Mouse (Mus musculus) c-Kit-positive CD71-negative TER-119-negative erythroid progenitor cells, embryonic 14.5 days (primary cell): ENCODE measurements around the gene Sdhd.
"Not testable (repeated sequence)": the region's sequence is repeated elsewhere in the genome, so short reads cannot be mapped to it uniquely, and the experiment has no call there.

Experiments
- DNase-seq: peaks from one replicate; pipeline ENCODE4 v3.0.0-alpha.2; 2013; ENCODE audit warnings: low read depth

Sdhd gene

GRCm38 (mm10) chr9:50603189-50603997, at the start of gene Sdhd, which contains the start of gene Timm8b:
Gene Sdhd, minus strand, starts transcription at chr9:50603812.
Gene Timm8b, plus strand, starts transcription at chr9:50603910.
- peak; percentile 91 for DNase-seq

DNA sequence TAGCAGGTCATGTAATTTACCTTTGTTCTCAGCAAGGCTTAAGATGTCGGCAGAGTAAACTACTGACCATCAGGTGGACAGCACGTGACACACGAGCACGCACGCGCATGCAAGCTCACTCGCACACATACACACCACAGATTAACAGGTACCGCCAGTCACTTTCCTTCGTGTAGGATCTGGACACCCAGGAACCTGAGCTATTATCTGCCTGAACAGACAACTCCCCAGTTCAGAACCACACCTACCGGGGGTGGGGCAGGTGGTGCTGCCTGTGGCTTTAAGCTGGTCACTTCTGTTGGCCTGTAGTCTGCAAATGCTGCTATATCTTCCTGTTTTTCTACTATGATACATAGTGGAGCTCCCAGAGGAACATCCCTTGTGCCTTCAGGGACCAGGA, 46.9 kb upstream of the Sdhd start:
- DNase-seq, result no peak

DNA sequence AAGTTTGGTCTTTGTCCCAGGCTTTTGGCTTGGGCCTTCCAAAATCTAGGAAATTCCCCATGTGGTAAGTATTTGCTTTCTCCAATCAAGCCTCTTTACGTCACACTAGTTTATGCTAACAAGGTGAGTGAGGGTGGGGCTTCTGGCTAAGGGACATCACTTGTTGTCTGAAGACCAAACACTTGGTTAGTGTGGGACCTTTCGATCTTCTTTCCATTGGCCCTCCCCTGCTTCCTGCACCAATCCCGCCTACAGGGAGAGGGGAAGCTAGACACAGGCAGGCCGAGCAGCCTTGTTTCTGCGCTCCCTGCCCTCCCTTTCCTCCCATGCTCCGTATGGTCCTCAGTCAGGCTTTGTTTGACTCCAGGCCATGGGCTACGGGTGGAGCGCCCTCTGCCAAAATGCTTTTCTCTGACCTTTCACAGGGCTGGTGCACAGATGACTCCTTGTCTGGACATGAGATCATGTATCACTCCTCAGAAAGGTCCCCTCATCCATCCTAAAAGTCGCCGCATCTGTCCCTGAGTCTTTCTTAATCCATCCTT, 43.3 kb upstream of the Sdhd start:
- DNase-seq, result no peak

DNA sequence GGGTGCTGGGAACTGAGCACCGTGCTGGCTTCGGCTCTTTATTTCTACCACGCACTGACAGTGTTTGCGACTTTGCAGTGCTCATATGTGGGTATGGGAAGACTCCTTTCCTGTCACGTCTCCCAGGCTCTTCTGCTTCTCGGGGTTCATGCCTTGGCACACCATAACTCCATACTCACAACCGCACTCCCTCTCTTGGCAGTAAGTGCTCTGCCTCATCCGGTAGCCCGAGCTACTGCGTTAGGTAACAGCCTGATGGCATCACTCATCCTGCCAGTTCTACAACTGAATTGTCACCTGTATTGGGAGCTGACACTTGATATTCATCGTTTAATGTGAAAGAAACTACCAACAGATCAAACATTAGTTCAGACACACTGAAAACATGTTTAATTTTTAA, 30.7 kb upstream of the Sdhd start:
- DNase-seq, result no peak

- no peak for DNase-seq
Observed at GRCm38 (mm10) chr9:50633059-50633458, 29.4 kb upstream of the Sdhd start.

GRCm38 (mm10) chr9:50632016-50632688, 28.5 kb upstream of the Sdhd start:
- no peak for DNase-seq

DNA sequence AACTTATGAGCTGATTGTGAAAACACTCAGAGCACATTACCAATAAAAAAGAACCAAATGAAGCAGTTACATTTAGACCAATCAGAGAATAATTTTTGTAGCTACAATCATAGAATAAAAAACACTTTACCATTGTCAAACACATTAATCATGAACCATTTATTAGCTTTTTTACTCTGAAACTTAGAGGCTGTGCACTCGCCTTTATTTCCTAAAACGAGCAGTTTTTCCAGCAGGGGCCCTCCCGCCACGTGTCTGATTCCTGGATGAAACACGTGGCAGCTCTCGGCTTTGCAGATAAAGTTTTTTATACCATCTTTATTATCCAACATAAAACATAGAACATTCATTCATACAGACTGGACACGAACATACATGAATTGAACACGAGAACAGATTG, 27.3 kb upstream of the Sdhd start:
- DNase-seq, result not testable (repeated sequence)

- DNase-seq, result no peak
Observed at GRCm38 (mm10) chr9:50617794-50618330, 14.2 kb upstream of the Sdhd start.

- DNase-seq, result peak; percentile 92
Observed at GRCm38 (mm10) chr9:50616766-50617603, 13.4 kb upstream of the Sdhd start, which contains the start of the genes Pih1d2 and Nkapd1. Gene Pih1d2, plus strand, starts transcription at chr9:50617321. Gene Nkapd1, minus strand, starts transcription at chr9:50617464.

GRCm38 (mm10) chr9:50616161-50616560, 12.5 kb upstream of the Sdhd start:
- DNase-seq, result no peak

DNA sequence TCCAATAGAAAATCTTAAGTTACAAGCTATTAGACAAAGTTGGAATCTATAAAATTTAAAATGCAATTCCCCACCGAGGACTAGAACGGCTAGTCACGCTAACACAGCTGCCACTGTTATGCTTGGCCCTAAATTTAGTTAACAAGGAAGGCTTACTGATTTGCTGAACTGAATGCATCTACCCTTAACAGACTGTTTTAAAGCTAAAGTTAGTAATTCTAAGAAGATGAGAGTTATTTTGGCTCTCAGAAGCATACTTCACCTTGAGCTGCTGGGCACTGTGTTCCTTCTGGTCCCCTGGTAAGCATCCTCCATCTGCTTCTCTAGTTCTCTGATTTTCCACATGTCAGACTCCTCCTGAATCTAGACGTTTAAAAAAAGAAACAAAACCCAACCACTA, 8.5 kb upstream of the Sdhd start:
- DNase-seq, result no peak

DNA sequence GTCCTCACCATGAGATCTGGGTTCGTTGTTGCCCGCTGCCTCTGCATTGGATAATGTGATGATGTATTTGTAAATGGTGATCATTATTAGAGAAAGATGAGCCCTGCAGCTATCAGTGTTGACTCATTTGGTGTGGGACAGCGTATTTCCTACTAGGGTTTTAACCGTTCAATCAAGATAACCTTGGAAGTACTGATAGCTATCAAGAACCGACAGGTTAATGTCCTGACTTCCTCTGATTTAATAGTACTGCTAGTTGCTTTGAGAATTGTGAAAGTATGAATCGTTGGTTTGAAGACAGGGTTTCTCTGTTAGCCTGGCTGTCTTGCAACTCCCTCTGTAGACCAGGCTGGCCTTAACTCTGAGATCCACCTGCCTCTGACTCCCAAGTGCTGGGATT, 726 bp upstream of the Sdhd start:
- DNase-seq, result no peak

DNA sequence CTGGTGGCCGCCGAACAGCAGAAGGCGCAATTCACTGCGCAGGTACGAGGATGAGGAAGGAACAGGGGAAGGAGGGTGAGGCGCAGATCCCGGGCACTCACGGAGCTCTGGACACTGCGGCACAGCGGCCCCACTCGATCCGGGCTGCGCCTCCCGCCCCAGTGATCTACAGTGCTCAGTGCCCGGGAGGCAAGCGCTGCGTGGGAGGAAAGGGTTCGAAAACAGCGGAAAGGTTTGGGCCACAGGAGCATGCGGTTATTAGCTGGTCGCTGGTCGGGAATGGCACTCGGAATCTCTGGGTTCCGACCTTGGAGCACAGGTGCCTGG, 349 bp upstream of the Sdhd start:
- no peak for DNase-seq

- DNase-seq, result no peak
Observed at GRCm38 (mm10) chr9:50602055-50602845, 1.4 kb downstream of the Sdhd start.

DNA sequence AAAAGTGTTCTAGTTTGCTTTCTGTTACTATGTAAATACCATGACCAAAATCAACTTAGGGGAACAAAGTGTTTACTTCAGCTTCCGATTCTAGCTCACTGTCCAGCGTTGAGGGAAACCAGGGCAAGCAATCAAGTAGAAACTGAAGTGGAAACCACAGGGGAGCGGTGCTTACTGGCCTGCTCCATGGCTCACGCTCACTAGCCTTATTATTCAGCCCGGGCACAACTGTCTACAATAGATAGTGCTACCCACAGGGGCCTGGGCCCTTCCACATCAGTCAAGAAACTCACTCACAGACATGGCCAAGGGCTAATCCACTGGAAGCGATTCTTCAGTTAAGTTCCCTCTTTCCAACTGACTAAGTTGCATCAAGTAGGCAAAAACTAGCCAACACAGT, 2.1 kb downstream of the Sdhd start:
- no peak for DNase-seq

DNA sequence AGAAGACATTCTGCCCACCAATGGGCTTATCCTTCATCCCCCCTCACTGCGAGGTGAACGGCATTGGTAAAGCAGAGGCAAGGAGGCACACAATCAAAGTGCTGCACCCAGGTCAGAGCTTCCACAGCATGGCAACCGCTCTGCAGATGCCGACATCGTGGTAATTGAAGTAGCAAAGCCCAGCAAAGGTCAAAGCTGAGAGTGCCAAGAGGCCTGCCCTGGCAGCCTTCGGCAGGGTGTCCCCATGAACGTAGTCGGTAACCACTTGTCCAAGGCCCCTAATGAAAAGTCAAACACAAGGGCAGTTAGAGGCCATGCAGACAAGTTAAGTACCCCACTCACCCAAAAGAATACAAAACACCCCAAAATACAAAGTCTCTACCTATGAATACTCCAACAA, 6.6 kb downstream of the Sdhd start:
- no peak for DNase-seq

DNA sequence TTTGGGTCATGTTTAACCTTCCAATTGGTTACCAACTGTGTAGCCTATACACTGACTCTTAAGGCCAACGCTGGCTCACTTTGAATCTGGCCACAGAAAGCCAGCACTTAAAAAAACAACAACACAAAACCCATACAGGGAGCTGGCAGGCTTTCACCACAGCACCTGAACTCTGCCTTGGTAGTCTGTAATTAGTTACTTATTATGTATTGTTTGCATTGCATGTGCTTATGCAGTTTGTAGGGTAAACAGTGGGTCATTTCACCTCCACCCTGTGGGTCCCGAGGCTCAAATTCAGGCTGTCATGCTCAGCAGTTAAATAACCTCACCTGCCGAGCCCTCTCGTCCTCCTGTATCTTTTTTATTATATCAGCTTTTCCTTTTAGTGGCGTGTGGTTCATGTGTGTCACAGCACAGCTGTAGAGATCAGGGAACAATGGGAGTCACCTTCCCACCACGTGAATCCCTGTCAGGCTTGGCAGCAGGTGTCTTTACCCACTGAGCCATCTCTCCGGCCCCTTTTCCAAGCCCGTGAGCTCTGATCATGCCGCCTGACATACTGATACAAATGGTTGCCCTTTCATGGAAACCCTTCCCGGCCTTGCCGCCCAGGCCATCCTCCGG, 8.7 kb downstream of the Sdhd start:
- DNase-seq, result no peak

DNA sequence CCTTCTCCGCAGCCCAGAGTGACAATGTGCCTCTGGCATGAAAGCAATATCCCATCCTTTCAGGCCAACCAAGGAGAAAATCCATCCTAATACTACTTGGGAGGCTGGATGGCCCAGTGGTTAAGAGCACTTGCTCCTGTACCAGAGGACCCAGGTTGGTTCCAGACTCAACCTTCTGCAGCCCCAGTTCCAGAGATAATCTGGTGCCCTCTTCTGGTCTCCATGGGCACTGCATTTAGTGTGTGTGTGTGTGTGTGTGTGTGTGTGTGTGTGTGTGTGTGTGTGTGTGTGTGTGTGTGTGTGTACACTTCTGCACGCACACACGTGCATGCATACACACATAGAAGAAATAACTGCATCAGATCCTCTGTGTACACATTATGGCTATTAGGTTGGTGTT, 10.1 kb downstream of the Sdhd start:
- DNase-seq, result no peak

GRCm38 (mm10) chr9:50592955-50593354, 10.7 kb downstream of the Sdhd start:
- no peak for DNase-seq

DNA sequence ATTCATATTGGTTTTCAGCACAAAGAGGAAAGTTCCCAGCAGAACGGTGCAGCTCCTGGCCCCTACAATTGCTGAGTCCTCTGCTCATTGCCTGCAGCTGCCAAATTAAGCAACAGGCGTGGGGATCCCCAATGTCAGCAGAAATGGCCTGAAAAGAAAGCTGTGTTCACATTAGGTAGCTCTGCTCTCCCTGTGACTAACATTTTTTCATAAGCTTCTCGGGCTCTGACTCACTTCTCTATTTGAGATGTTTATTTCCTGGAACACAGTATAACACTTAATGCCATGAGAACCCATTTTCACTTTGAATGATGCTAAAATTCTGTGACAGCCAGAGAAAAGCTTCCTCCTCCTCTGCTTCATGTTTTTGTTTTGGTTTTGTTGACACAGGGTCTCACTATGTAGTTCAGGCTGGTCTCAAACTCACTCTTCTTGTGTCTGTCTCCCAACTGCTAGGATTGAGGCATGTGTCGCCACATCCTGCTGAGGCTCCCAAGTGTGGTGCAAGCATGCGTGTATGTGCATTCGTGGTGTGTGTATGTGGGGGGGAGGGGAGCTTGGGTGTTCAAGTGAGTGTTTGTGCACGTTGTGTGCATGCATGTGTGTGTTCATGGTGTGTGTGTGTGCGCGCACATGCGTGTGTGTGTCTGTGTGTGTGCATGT, 12.6 kb downstream of the Sdhd start:
- no peak for DNase-seq
